Mouse (Mus musculus) erythroid progenitor cell, adult 5-6 weeks (primary cell): ENCODE measurements around the gene Arpp21. TPM values are rescaled to one million over a fixed set of nuclear protein-coding genes. Genes with fewer than 3 reads are reported as not detected.
A peak's percentile ranks its signal among the peaks of the same experiment; 100 is the strongest.

ENCODE experiments used
- ATAC-seq: replicated peaks from 2 replicates; pipeline ENCODE4 v1.8.0; 2016; ENCODE audit warnings: moderate number of reproducible peaks, mild to moderate bottlenecking, moderate TSS enrichment, inconsistent platforms; ENCODE audit not compliant: poor library complexity, low FRiP score, severe bottlenecking
- total RNA-seq, 2 experiments: library from RNA; stranded (forward) in 1 of 2; stranded (reverse) in 1 of 2; fragments of 150-400 nt in 1 of 2; fragments of 186-747, 209-891 nt in 1 of 2; gene quantifications; 2 replicates each; pipeline versions ENCODE4 v1.2.3 to v1.2.4; 2015 to 2017; ENCODE audit warnings: low replicate concordance in 2 of 2

Arpp21 gene
- total RNA-seq (2015; ENCODE audit: low replicate concordance) (1.3 and 1.4 TPM in 2 replicates), total RNA-seq (2017; ENCODE audit: low replicate concordance) (2.2 and 3.0 TPM in 2 replicates)

DNA sequence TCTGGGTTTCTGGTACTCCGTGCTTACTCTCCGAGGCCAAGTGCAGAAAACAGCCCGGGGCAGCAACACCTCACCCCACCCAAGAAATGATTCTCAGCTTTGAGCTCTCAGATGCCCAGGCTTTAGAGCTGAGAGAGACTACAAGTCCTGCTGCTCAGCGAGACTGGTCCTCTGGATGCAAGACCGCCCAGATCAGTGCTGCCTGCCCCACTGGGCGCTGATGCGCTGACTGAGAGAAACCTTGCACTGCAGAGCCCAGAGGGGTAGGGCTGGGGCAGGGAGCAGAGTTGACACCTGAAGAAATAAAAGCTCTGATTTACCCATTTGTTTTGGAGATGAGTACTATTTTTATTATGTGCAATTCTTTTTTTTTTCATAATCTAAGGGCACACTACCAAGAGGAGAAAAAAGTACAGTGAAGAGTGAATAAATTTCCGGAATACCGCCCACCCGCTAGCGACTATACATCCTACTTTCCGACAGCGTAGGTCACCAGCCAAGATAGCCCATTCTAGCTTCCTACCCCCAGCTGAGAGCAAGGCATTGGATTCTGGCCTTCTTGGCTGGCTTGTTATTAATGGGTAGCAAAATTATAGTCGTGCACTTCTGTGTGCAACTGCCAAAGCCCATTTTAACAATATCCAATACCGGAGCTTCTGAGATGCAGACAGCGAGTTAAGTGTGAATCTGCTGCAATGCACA lies at the start of gene Arpp21:
TSS of gene Arpp21 (minus strand) at position 243 of the 702 bp plus-strand sequence.
- ATAC-seq: no peak

DNA sequence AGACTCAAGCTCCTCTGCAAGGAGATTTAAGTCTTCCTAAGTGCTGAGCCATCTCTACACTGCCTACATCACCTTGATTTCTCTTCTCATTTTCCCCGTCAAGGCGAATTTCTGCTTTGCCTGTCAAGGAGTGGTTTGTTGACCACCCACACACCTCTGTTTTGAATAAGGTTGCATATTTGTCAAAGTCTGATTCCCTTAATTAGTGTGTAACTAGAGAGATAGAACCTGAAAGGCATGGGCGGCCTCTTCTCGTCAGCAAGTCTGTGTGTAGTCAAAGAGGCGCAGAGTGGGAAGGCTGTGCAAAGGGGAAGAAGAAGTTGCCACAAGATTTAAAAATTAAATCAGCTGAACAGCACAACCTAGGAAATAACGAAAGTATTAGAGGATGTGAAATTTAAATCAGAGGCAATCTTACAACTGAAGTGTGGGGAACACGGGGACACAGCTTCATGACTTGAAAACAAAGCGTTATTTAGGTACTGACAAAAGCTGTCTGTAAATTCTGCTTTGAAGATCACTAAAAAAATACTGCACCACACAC lies 36.8 kb upstream of the Arpp21 start:
- ATAC-seq: no peak

DNA sequence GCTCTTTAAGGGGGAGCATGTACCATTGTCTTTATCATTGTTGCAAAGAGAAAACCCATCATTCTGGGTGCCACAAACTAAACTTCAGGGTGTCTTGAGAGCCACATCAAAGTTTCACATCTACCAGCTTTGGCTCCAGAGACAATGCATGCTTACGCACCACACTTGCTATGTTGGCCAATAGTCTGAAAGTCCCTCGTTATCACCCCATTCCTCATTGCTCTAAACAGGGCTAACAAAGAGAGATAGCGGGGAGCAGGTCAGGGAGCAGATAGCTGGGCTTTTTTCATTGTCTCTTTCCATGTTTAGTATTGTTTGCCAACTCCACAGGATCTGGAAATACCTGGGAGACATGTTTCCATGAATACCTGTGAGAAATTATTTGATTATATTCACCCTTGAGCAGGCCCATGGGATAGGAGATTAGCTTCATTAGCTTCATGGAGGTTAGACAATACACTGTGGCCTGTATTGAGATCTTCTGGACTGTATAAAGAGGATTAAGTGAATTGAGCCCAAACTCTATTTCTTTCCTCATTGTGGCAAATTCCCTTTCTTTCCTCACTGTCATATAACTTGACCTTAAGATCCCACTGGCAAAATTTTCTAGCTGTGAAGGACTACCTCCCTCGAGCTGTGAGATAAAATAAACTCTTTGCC lies 29.4 kb upstream of the Arpp21 start:
- no peak for ATAC-seq

DNA sequence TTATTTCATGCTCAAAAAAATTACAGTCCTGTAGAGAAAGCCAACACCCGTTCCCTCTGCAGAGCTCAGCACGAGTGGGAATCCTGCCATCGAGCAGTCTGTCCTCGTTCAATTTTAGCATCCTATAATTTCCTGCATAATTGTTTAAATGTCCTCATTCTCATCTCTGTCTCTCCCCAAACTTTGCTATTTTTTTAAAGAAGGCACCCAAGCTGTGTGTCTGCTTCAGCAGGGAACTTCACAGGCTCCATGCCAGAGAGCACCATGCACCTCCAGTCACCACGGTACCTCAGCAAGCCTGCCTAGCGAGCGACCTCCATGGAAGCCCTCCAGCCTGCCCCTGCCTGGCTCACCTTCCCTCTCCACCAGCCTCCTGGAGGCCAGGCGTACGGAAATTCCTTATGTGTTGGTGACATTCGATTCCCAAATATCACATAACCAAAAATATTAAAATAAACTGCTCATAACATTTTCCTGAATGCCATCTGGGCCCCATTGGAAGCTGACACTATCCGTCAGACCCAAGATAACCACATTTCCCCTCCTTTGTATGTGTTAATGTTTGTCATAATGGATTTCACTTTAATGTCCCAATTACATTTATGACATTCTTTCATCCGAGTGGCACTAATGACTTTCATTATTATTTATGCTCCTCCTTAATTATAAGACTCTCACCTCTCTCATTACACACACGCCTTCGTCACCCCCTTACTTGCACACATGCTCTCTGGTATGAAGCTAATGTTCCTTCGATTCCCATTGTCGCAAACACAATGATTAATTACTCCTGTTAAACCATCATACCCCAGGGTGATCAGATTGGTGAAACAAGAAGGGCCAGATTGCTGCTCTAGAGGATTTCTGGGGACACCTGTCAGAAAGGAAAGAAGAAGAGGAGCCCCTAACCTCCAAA lies 26.5 kb upstream of the Arpp21 start:
- ATAC-seq: no peak

DNA sequence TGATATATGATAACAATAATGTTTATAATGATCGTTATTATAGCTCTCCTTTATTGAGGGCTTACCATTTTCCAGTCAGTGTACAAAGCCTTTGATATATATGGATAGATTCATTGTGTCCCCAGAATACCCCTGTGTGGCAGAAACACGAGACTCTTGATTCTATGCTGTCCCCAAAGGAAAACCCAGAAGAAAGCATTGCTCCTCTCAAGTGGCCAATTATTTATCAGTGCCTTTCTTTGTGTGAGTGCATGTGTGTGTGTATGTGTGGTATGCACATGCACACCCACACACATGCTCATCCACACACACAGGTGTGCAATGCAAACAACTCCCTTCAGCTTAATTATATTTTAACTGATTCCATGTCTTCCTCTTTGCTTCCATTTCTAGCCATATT lies 25.8 kb upstream of the Arpp21 start:
- ATAC-seq: no peak

DNA sequence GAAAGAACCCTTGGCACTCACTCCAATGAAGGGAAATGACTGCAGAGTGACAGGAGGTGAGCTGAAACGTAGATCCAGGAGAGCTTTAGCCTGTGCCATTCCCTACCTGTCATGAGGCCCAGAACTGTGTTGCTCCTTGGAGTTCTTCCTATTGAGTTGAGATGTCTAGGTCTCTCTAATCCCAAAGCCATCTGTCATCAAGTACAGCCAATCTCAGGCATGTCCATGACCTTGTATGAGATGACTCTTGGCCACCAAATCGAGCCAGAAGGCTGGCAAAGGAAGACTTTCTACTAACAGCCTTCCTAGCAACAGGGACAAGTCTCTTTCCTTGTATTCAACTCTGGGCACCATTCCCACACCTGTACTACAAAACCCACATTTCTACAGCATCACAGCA lies 25.0 kb upstream of the Arpp21 start:
- ATAC-seq: no peak

DNA sequence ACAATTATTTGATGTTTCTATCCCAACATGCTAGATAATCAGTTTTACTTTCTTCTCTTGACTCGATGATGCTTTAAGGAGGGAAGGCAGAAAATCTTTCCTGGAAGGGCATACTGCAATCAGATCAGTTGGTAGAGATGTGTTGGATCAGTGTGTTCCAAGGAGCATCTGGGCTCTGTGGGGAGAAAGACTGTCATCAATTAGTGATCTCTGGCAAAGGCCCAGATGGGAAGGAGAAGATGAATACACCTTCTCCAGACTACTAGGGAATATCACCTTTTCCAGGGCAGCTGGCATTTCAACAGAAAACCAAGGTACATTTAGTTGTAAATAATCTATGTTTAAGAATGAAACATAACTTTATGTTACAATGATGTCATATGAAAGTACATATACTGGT lies 22.8 kb upstream of the Arpp21 start:
- ATAC-seq: no peak

DNA sequence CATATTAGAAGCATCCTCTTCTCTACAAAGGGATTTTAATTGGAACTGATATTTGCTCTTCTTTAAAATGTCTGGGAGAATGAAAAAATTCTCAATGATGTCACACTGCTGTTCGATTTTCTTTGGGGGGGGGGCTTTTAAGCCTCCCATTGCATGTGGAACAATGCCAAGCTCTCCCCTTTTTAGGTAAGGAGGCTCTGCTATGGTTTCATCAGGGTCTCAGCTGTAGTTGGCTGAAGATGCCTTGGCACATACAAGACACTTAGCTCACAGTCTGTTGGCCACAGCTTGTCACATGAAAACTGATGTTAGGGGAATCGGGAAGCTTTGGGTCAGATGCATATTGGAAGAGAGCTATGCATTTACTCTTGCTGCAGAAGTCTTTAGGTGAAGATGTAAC lies 20.2 kb upstream of the Arpp21 start:
- no peak for ATAC-seq

DNA sequence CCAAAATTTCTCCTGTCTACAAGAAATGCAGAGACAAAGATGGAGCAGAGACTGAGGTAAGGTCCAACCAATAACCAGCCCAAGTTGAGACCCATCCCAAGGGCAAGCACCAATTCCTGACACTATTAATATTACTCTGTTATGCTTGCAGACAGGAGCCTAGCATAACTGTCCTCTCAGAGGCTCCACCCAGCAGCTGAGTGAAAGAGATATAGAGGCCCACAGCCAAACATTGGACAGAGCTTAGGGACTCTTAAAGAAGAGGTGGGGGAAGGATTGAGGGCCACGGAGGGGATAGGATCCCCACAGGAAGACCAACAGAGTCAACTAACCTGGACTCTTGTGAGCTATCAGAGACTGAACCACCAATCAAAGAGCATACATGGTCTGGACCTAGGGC lies 18.0 kb upstream of the Arpp21 start:
- no peak for ATAC-seq

DNA sequence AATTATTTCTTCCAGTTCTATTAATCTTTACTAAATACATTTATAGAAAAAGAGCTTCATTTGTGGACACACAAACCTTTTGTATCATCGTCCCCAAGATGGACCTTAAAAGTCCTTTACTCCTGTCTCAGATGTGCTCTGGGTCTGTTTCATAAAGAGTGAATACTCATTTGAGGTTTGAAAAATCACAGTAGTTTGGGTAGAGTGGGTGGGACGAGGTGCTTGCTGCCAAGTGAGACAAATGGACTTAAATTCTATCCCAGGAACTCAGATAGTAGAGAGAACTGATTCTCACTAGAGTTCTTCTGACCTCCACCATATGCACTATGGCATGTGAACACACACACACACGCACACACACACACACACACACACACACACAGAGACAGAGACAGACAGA lies 16.1 kb upstream of the Arpp21 start:
- no peak for ATAC-seq

DNA sequence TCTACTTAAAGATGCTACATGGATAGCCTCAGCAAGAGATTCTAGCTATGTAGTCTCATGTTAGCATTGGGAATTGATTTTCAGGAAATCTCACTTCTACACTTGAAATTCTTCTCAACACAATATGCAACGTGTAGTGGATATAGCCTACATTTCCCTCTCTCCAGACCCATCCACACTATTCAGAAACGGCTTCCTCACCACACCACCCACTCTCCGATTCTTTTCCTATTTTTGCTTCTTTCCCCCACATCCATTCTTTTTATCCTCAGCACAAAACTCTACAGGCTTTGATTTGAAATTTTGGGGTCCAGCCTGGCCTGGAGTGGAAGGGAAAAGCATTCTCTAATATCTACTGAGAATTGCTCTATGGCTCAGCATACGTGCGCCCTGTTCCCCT lies 15.6 kb upstream of the Arpp21 start:
- no peak for ATAC-seq

DNA sequence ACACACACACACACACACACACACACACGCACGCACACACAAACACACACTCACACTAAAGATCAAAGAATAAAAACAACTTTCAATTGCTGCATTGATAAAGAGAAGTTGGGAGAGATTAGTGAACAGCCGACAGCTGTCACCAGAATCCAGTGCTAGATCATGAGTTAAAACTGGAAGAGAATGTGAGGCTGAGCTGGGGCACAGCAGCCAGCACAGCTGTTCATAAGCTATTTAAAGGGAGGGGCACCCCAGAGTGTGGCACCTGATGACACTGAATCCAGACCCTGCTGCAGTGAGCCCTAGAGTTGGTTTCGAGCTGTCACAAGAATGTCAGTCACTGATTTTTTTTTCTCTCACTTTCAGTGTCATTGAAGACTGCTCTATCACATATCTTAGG lies 14.0 kb upstream of the Arpp21 start:
- no peak for ATAC-seq

DNA sequence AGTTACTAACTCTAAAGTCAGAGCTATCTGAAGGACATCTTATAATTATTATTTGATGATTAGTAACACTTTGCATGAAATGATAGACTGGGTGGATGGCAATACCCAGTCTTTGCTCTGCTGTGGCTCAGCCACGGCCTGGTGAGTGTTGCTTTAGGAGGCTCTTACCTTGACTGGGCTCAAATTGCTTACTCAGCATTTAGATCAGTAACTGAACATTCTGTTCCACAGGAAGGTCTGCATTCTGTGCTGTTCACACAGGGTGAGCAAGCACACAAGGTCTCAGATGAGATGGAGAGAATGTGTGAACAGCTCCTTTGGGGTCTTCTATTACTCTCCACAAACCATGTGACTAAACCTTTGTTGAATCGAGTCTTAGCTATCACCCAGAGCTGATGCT lies 11.4 kb upstream of the Arpp21 start:
- ATAC-seq: no peak

DNA sequence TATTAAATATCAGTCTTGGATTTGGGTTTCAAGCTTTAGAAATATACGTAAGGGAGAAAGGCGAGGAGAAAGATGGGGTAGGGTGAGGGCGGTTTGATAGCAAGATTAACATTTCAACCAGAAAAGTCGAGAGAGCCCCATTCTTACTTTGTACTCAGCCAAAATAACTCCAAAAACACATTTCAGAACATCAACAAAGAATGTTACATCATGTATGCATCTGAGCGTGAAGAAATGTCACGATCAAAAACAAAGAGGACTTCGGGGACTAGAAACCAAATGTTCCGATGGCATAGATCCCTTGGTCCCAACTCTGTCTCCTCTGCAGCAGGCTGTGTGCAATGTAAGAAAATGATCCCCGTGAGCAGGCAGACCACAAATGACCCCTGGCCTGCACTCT lies 2.4 kb upstream of the Arpp21 start:
- no peak for ATAC-seq

DNA sequence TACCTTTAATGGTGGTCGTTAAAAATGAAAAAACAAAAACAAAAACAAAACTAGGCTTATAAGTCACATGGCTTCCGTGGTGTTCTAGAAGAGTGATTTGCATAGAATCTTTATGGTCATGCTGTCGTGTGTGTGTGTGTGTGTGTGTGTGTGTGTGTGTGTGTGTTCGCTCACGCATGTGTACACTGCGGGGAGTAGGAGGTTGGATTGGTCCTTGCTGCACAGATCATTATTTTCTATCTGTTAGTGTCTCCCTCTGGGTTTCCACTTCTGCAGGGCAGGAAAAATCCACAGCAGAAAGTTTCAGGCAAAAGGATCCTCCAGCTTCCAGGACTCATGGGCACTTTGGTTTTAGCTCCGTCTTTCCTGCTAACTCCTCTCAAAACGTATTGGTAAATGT lies 813 bp upstream of the Arpp21 start:
- ATAC-seq: no peak

DNA sequence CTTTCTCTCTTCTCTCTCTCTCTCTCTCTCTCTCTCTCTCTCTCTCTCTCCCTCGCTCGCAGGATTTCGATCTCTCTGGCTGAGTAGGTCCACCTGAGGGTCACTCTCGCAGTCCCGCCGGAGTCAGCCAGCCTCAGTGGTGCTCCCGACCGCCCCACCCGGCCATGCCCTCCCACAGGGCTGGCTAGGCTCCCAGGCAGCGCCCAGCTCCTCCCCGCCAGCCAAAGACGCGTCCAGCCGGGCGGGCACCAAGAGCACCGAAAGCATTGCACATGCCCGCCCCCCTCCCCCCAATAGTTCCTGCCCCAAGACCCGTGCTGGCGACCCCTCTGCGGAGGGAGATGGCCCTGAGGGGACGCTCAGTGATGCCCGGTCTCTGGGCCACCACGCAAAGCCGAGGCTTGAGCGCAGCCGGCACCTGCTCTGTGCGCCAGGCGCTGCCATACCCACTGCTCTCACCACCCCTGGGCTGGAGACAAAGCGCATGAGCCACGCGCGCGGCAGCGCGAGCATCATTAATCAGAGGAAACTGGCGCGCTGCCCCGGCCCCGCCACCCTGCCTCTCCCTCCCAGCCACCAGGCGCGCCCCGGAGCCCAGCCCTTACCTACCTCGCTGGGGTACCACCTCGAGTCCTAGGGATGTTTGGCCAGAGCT lies 570 bp downstream of the Arpp21 start:
- ATAC-seq: no peak

DNA sequence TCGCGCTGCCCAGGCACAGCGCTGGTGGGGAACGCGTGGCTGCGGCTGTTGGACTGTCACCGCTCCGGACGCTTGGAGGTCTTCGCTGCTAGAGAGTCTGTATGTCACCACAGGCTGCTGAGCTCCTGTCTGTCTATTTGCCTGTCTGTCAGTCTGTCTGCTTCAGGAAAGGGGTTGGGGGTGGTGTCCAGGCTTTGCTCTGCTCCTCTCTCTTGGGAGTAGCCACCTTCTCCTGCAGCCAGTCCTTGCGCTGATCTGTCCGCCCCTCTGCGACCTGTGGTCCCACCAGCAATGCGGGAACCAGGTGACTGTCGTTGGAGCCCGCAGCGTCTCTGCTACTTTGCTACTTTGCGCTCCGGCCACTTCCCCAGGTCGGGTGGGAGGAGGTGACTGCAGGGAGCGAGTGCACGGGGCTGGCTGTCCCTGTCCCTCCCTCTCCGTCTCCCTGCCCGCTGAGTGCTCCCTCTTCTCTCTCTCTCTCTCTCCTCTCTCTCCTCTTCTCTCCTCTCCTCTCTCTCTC lies 1.2 kb downstream of the Arpp21 start:
- ATAC-seq: 0 out of 2 replicates have a peak, but pooled peaks have one; percentile 39

DNA sequence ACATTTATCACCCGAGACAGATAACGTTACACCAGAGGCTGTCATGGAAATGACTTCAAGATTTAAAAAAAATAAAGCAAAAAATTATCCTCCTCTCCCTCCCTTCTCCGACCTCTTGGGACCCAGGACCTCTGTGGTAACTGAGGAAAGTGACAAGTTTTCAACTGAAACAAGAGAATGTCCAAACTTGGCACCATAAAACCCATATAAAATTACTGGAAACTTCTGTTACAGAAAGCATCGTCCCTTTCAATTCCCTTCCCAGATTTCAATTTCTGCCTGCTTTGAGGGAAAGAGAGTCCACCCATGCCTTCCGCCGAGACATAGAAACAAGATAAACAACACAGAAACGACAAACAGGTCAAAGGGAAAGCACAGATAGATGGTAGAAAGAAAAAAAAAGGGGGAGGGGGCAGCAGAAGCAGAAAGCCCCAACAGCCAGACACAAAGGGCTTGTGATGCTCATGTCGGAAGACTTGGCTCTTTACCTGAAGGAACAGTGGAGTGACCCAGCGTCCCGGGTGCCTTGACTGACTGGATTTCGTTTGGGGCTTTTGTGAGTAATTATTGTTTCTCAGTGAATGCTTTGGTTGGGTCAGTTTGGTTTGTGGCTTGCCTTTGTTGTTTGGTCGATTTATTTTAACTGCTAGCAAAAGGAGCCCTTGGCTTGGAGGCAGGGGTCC lies 1.8 kb downstream of the Arpp21 start:
- ATAC-seq: 0 out of 2 replicates have a peak, but pooled peaks have one; percentile 14

DNA sequence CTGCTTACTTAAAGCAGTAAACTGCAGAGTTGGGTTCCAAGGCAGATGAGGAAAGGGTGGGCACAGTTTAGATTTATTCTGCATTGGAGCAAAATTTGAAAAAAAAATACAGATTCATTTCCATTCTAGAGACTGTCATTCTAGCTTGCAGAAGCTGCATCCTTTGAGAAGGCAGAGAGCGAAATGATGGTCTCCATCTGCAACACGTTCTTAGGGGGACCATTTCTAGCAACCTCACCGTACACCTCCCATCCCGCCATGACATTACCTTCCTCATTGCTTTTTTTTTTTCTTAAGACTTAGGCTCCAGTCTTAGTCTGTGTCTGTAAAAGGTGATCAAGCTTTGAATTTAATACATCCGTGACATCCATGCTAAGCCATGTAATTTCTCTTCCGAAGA lies 2.4 kb downstream of the Arpp21 start:
- ATAC-seq: no peak
